Mouse (Mus musculus) embryonic facial prominence, embryonic 14.5 days (tissue): ENCODE results near the gene Fam47e. TPM values are rescaled to one million over a fixed set of nuclear protein-coding genes. Genes with fewer than 3 reads are reported as not detected.

Experiments
- ATAC-seq: fragments of 200-750 bp; cut with Nextera tagmentation; 2 replicates; pipeline ENCODE4 v1.8.0; 2017; ENCODE audit warnings: low read depth, moderate number of reproducible peaks, moderate TSS enrichment
- DNase-seq: peaks from one replicate; pipeline ENCODE4 v3.0.0-alpha.2; 2015; ENCODE audit warnings: low spot score
- H3K27ac ChIP-seq: fragments of 300-500 bp; sonication (generic); replicated peaks from 2 replicates; pipeline ENCODE4 v1.5.1; 2014; ENCODE audit warnings: low read depth, mild to moderate bottlenecking, low read length, moderate library complexity
- H3K27me3 ChIP-seq: fragments of 300-500 bp; sonication (generic); replicated peaks from 2 replicates; pipeline ENCODE4 v1.6.1; 2014; ENCODE audit warnings: low read length; ENCODE audit not compliant: control insufficient read depth, insufficient read depth
- H3K36me3 ChIP-seq: fragments of 300-500 bp; sonication (generic); 2 replicates; pipeline ENCODE4 v1.6.1; 2014; ENCODE audit warnings: low read length, mixed read lengths; ENCODE audit not compliant: control insufficient read depth, insufficient read depth
- H3K4me1 ChIP-seq: fragments of 300-500 bp; sonication (generic); 2 replicates; pipeline ENCODE4 v1.6.1; 2014; ENCODE audit warnings: antibody characterized with exemption, low read length; ENCODE audit not compliant: control insufficient read depth, insufficient read depth
- H3K4me2 ChIP-seq: fragments of 300-500 bp; sonication (generic); 2 replicates; pipeline ENCODE4 v1.6.1; 2014; ENCODE audit warnings: low read depth, mild to moderate bottlenecking, low read length, moderate library complexity, mixed read lengths
- H3K4me3 ChIP-seq: fragments of 300-500 bp; sonication (generic); 2 replicates; pipeline ENCODE4 v1.5.1; 2014; ENCODE audit warnings: low read depth, mild to moderate bottlenecking, low read length
- H3K9ac ChIP-seq: fragments of 300-500 bp; sonication (generic); 2 replicates; pipeline ENCODE4 v1.6.1; 2014; ENCODE audit warnings: low read depth, mild to moderate bottlenecking, low read length, moderate library complexity, mixed read lengths
- H3K9me3 ChIP-seq: fragments of 300-500 bp; sonication (generic); 2 replicates; pipeline ENCODE4 v1.6.1; 2016; ENCODE audit warnings: low read length; ENCODE audit not compliant: control insufficient read depth
- WGBS: fragments of 180-500 bp; shearing (Covaris S2); extraction: QIAGEN DNeasy Blood & Tissue Kit; methylation state at CpG from one replicate; pipeline ENCODE4 v1.1.7; 2014; 5-methylcytosine and 5-hydroxymethylcytosine counted together
- polyA plus RNA-seq: library from polyadenylated mRNA; unstranded; fragments of >200 nt; fragmentation: Nextera tagmentation; extraction: Ambion mirVana; gene quantifications from 2 replicates; pipeline ENCODE4 v1.2.1, GENCODE M21; 2014

Gene Fam47e
- polyA plus RNA-seq, 1 experiment from 2014 or later, result 2.3 TPM

- ATAC-seq (no peak), DNase-seq (no peak)
- Histone ChIP-seq H3K27me3 (no peaks in the 10 kb centered on the region), H3K4me1 (no peaks in the 10 kb centered on the region), H3K4me2 (no peak overlapping the region), H3K27ac (no peak overlapping the region), H3K4me3 (no peak overlapping the region), H3K9me3 (peaks cover 9% of the 10 kb centered on the region), H3K9ac (no peak overlapping the region), H3K36me3 (no peaks in the 10 kb centered on the region)
- 78% methylated on average over 4 of the region's 4 CpGs for WGBS
Observed at GRCm38 (mm10) chr5:92539698-92540097, 15.2 kb upstream of the Fam47e start.

- H3K27ac ChIP-seq, result no peak overlapping the region
- H3K4me2 ChIP-seq, result no peak overlapping the region
- no peaks in the 10 kb centered on the region for H3K36me3 ChIP-seq
- no peak for DNase-seq
- H3K4me1 ChIP-seq, result no peaks in the 10 kb centered on the region
- 86% methylated on average over 2 of the region's 2 CpGs for WGBS
- H3K27me3 ChIP-seq, result no peaks in the 10 kb centered on the region
- no peak overlapping the region for H3K9ac ChIP-seq
- H3K9me3 ChIP-seq, result no peaks in the 10 kb centered on the region
- no peak for ATAC-seq
- H3K4me3 ChIP-seq, result no peak overlapping the region
Observed at GRCm38 (mm10) chr5:92552611-92553010, 2.3 kb upstream of the Fam47e start.

- ATAC-seq, result no peak
- Histone ChIP-seq H3K27me3 (no peaks in the 10 kb centered on the region), H3K9me3 (no peaks in the 10 kb centered on the region), H3K27ac (no peak overlapping the region), H3K4me3 (no peak overlapping the region), H3K4me2 (no peak overlapping the region), H3K9ac (no peak overlapping the region), H3K4me1 (no peaks in the 10 kb centered on the region), H3K36me3 (no peaks in the 10 kb centered on the region)
- DNase-seq, result no peak
- 65% methylated on average over 3 of the region's 3 CpGs for WGBS
Observed at GRCm38 (mm10) chr5:92553939-92554338, 930 bp upstream of the Fam47e start.

- Histone ChIP-seq H3K4me1 (no peaks in the 10 kb centered on the region), H3K9me3 (no peaks in the 10 kb centered on the region), H3K36me3 (no peaks in the 10 kb centered on the region), H3K9ac (no peak overlapping the region), H3K27me3 (no peaks in the 10 kb centered on the region), H3K4me2 (no peak overlapping the region), H3K27ac (no peak overlapping the region; the same call in 1 of the 2 replicates), H3K4me3 (no peak overlapping the region)
- 75% methylated on average over 4 of the region's 4 CpGs for WGBS
- ATAC-seq (no peak), DNase-seq (no peak)
Observed at GRCm38 (mm10) chr5:92554443-92554842, 426 bp upstream of the Fam47e start.

- H3K36me3 ChIP-seq, result no peaks in the 10 kb centered on the region
- H3K9ac ChIP-seq, result no peak overlapping the region
- WGBS, result 94% methylated on average over 1 of the region's 1 CpGs
- no peaks in the 10 kb centered on the region for H3K4me1 ChIP-seq
- H3K9me3 ChIP-seq, result no peaks in the 10 kb centered on the region
- DNase-seq (no peak), ATAC-seq (no peak)
- no peak overlapping the region for H3K4me2 ChIP-seq
- H3K27me3 ChIP-seq, result no peaks in the 10 kb centered on the region
- no peak overlapping the region for H3K27ac ChIP-seq
- no peak overlapping the region for H3K4me3 ChIP-seq
Observed at GRCm38 (mm10) chr5:92555905-92556304, 1.0 kb downstream of the Fam47e start.

GRCm38 (mm10) chr5:92557508-92557907 lies 2.6 kb downstream of the Fam47e start:
- no peaks in the 10 kb centered on the region for H3K36me3 ChIP-seq
- 90% methylated on average over 1 of the region's 1 CpGs for WGBS
- no peak overlapping the region for H3K4me3 ChIP-seq
- H3K27ac ChIP-seq, result no peak overlapping the region
- H3K9me3 ChIP-seq, result no peaks in the 10 kb centered on the region
- DNase-seq (no peak), ATAC-seq (no peak)
- H3K4me2 ChIP-seq, result no peak overlapping the region
- H3K27me3 ChIP-seq, result no peaks in the 10 kb centered on the region
- H3K4me1 ChIP-seq, result peaks cover 3% of the 10 kb centered on the region; the same call in 1 of the 2 replicates
- no peak overlapping the region for H3K9ac ChIP-seq

GRCm38 (mm10) chr5:92560201-92560600 lies 5.3 kb downstream of the Fam47e start:
- ATAC-seq, result no peak
- Histone ChIP-seq H3K9me3 (no peaks in the 10 kb centered on the region), H3K4me1 (peaks cover 9% of the 10 kb centered on the region; the same call in 1 of the 2 replicates), H3K27me3 (no peaks in the 10 kb centered on the region), H3K36me3 (no peaks in the 10 kb centered on the region), H3K4me3 (no peak overlapping the region), H3K27ac (no peak overlapping the region), H3K4me2 (no peak overlapping the region), H3K9ac (no peak overlapping the region)
- 83% methylated on average over 2 of the region's 2 CpGs for WGBS
- DNase-seq, result peak; percentile 18

- ATAC-seq (no peak), DNase-seq (peak; percentile 7)
- Histone ChIP-seq H3K4me2 (no peak overlapping the region), H3K27ac (no peak overlapping the region), H3K4me3 (no peak overlapping the region), H3K9me3 (no peaks in the 10 kb centered on the region), H3K4me1 (peaks cover 9% of the 10 kb centered on the region; the same call in 1 of the 2 replicates), H3K36me3 (no peaks in the 10 kb centered on the region), H3K9ac (no peak overlapping the region), H3K27me3 (no peaks in the 10 kb centered on the region)
- WGBS, result 65% methylated on average over 13 of the region's 13 CpGs
Observed at GRCm38 (mm10) chr5:92562002-92562401, 7.1 kb downstream of the Fam47e start.

- no peak overlapping the region for H3K27ac ChIP-seq
- DNase-seq, result no peak
- no peaks in the 10 kb centered on the region for H3K36me3 ChIP-seq
- no peaks in the 10 kb centered on the region for H3K27me3 ChIP-seq
- H3K4me3 ChIP-seq, result no peak overlapping the region
- no peak overlapping the region for H3K4me2 ChIP-seq
- no peak overlapping the region for H3K9ac ChIP-seq
- no peaks in the 10 kb centered on the region for H3K4me1 ChIP-seq
- ATAC-seq, result no peak
- WGBS, result 79% methylated on average over 4 of the region's 4 CpGs
- H3K9me3 ChIP-seq, result no peaks in the 10 kb centered on the region
Observed at GRCm38 (mm10) chr5:92571232-92571631, 16.4 kb downstream of the Fam47e start.
